Mouse (Mus musculus) small intestine, adult 2 months (tissue): ENCODE results near the gene Snorc. TPM values are rescaled to one million over a fixed set of nuclear protein-coding genes. Genes with fewer than 3 reads are reported as not detected.
A peak's percentile ranks its signal among the peaks of the same experiment; 100 is the strongest.
"Not testable (repeated sequence)": the region's sequence is repeated elsewhere in the genome, so short reads cannot be mapped to it uniquely, and the experiment has no call there.

Experiments used
- H3K27ac ChIP-seq: fragments of 200-500 bp; 2 replicates; pipeline ENCODE4 v1.5.1; 2012; ENCODE audit warnings: low read depth, low read length, control low read depth, inconsistent platforms; ENCODE audit not compliant: insufficient read depth
- H3K27me3 ChIP-seq: fragments of 200-500 bp; 2 replicates; pipeline ENCODE4 v1.6.1; 2012; ENCODE audit warnings: mild to moderate bottlenecking, moderate library complexity, low read length, inconsistent platforms; ENCODE audit not compliant: control insufficient read depth, insufficient read depth
- H3K36me3 ChIP-seq: fragments of 200-500 bp; 2 replicates; pipeline ENCODE4 v1.6.1; 2012; ENCODE audit warnings: mild to moderate bottlenecking, low read length, control low read depth, inconsistent platforms; ENCODE audit not compliant: control insufficient read depth, insufficient read depth
- H3K4me1 ChIP-seq: fragments of 200-500 bp; 2 replicates; pipeline ENCODE4 v1.6.1; 2012; ENCODE audit warnings: low read length, inconsistent platforms, mixed read lengths; ENCODE audit not compliant: control insufficient read depth, insufficient read depth, insufficient read length
- H3K4me3 ChIP-seq: fragments of 200-500 bp; 2 replicates; pipeline ENCODE4 v1.5.1; 2012; ENCODE audit warnings: low read depth, mild to moderate bottlenecking, control low read depth, inconsistent platforms, low read length, moderate library complexity
- CTCF ChIP-seq: fragments of 200-500 bp; IDR thresholded peaks from 2 replicates; pipeline ENCODE4 v1.5.1; 2012; ENCODE audit warnings: low read depth, mild to moderate bottlenecking, control low read depth, inconsistent platforms, low read length, moderate library complexity, mixed read lengths; ENCODE audit not compliant: insufficient replicate concordance, insufficient read length; ENCODE audit errors: extremely low read depth
- POLR2A ChIP-seq: fragments of 200-500 bp; IDR thresholded peaks from 2 replicates; pipeline ENCODE4 v1.6.1; 2012; ENCODE audit warnings: low read depth, mild to moderate bottlenecking, control low read depth, inconsistent platforms, low read length, moderate library complexity
- WGBS: fragments of 180-500 bp; shearing (Covaris S2); methylation state at CpG from one replicate; pipeline ENCODE4 v1.1.7; 2018; 5-methylcytosine and 5-hydroxymethylcytosine counted together
- polyA plus RNA-seq: library from polyadenylated mRNA; depleted of rRNA; stranded (reverse); fragments of >200 nt; gene quantifications from 2 replicates; pipeline ENCODE4 v1.2.3, GENCODE M21; 2012; rRNA removed

Gene Snorc
- 0.41 TPM in 1 of 2 replicates, not detected in the other for polyA plus RNA-seq

- not testable (repeated sequence) for H3K27me3 ChIP-seq, H3K27ac ChIP-seq, H3K4me3 ChIP-seq, H3K4me1 ChIP-seq, H3K36me3 ChIP-seq
- 57% methylated on average over 9 of the region's 10 CpGs for WGBS
Measured at GRCm38 (mm10) chr1:87469971-87470370, at the start of gene Snorc. Gene Snorc (plus strand): TSS chr1:87470271.

- peaks cover 64% of the 10 kb centered on the region for H3K36me3 ChIP-seq
- peaks cover 2% of the 10 kb centered on the region; the same call in 1 of the 2 replicates for H3K4me1 ChIP-seq
- no peaks in the 10 kb centered on the region for H3K27me3 ChIP-seq
- TF ChIP-seq CTCF (no peak), POLR2A (no peak)
- 90% methylated on average over 2 of the region's 2 CpGs for WGBS
- H3K27ac ChIP-seq: no peak overlapping the region
- no peak overlapping the region for H3K4me3 ChIP-seq
Measured at GRCm38 (mm10) chr1:87435125-87435524, 34.9 kb upstream of the Snorc start.

- 70% methylated on average over 6 of the region's 6 CpGs for WGBS
- no peak overlapping the region for H3K27ac ChIP-seq
- H3K27me3 ChIP-seq: no peaks in the 10 kb centered on the region
- H3K4me3 ChIP-seq: no peak overlapping the region
- TF ChIP-seq POLR2A: no peak
- TF ChIP-seq CTCF: no peak
- H3K4me1 ChIP-seq: no peaks in the 10 kb centered on the region
- H3K36me3 ChIP-seq: peaks cover 64% of the 10 kb centered on the region
Measured at GRCm38 (mm10) chr1:87436583-87436982, 33.5 kb upstream of the Snorc start.

- Histone ChIP-seq H3K4me1 (no peaks in the 10 kb centered on the region), H3K4me3 (no peak overlapping the region), H3K36me3 (peaks cover 61% of the 10 kb centered on the region), H3K27me3 (no peaks in the 10 kb centered on the region), H3K27ac (no peak overlapping the region)
- TF ChIP-seq CTCF: peak; percentile 75; the same call in 1 of the 2 replicates
- TF ChIP-seq POLR2A: no peak
- WGBS: 40% methylated on average over 5 of the region's 5 CpGs
Measured at GRCm38 (mm10) chr1:87447183-87448104, 22.6 kb upstream of the Snorc start.

GRCm38 (mm10) chr1:87449432-87449831 lies 20.6 kb upstream of the Snorc start:
- TF ChIP-seq CTCF (no peak), POLR2A (no peak)
- H3K4me3 ChIP-seq: no peak overlapping the region
- no peaks in the 10 kb centered on the region for H3K27me3 ChIP-seq
- no peaks in the 10 kb centered on the region for H3K4me1 ChIP-seq
- no peak overlapping the region for H3K27ac ChIP-seq
- peaks cover 46% of the 10 kb centered on the region for H3K36me3 ChIP-seq
- WGBS: 71% methylated on average over 4 of the region's 4 CpGs

- Histone ChIP-seq H3K4me3 (no peak overlapping the region), H3K27me3 (no peaks in the 10 kb centered on the region), H3K4me1 (no peaks in the 10 kb centered on the region), H3K27ac (no peak overlapping the region), H3K36me3 (0 out of 2 replicates have a peak, but pooled peaks cover 1% of the 10 kb centered on the region)
- TF ChIP-seq POLR2A: no peak
- TF ChIP-seq CTCF: no peak
- WGBS: 87% methylated on average over 1 of the region's 1 CpGs
Measured at GRCm38 (mm10) chr1:87456425-87456824, 13.6 kb upstream of the Snorc start.

GRCm38 (mm10) chr1:87458045-87458444 lies 12.0 kb upstream of the Snorc start:
- Histone ChIP-seq H3K4me1 (no peaks in the 10 kb centered on the region), H3K27me3 (no peaks in the 10 kb centered on the region), H3K36me3 (no peaks in the 10 kb centered on the region), H3K4me3 (no peak overlapping the region), H3K27ac (no peak overlapping the region)
- WGBS: 83% methylated on average over 4 of the region's 4 CpGs
- TF ChIP-seq POLR2A (no peak), CTCF (no peak)

GRCm38 (mm10) chr1:87459856-87460255 lies 10.2 kb upstream of the Snorc start:
- not testable (repeated sequence) for H3K4me1 ChIP-seq, H3K27me3 ChIP-seq, H3K36me3 ChIP-seq, H3K27ac ChIP-seq, H3K4me3 ChIP-seq
- 77% methylated on average over 6 of the region's 7 CpGs for WGBS
